Mouse (Mus musculus): ENCODE results near the gene Olfr558. TPM values are rescaled to one million over a fixed set of nuclear protein-coding genes. Genes with fewer than 3 reads are reported as not detected.

The Olfr558 gene
- total RNA-seq (2017): not detected in 2 replicates

DNA sequence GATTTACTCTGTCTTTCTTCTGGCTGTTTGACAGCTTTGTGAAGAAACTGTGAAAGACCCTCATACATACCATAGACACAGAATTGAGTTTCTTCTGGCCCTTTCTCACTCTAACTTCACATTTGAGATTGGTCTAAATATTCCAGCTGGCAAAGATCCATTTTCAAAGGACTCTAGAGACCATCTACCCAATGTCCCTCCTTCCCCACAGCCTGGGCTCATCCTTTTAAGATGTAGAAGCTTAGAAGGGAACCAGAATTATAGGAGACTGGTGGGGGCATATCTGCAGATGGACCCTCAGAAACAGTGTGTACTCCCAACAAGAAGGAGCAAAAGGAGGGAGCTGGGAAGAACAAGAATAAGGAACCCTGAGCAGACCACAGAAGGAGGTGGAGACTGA lies at the start of gene Olfr558:
Olfr558 (plus strand) TSS at position 301 of the 400 bp plus-strand sequence.
- no peak for ATAC-seq (ENCODE audit: extremely low read depth, insufficient number of reproducible peaks, low FRiP score, poor library complexity, severe bottlenecking)

DNA sequence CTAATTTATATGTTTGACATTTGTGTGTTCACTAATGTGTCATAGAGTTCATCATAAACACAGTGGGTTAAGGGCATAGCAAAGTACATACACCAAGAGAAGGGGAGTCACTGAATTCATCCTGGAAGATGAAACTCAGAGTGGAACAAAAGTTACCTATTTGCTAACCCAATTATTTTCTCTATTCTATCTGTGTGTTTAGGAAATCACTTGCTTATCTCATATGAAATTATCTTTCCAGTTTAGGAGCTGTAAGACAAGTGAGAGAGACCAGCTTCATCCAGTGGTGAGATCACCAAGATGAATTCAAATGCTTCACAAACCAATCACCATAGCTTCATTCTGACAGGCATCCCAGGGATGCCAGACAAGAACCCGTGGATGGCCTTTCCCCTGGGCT lies 43.5 kb upstream of the Olfr558 start, which contains the start of gene Olfr555:
Olfr555 (plus strand) TSS at position 301 of the 400 bp plus-strand sequence.
- no peak for ATAC-seq (ENCODE audit: extremely low read depth, insufficient number of reproducible peaks, low FRiP score, poor library complexity, severe bottlenecking)

DNA sequence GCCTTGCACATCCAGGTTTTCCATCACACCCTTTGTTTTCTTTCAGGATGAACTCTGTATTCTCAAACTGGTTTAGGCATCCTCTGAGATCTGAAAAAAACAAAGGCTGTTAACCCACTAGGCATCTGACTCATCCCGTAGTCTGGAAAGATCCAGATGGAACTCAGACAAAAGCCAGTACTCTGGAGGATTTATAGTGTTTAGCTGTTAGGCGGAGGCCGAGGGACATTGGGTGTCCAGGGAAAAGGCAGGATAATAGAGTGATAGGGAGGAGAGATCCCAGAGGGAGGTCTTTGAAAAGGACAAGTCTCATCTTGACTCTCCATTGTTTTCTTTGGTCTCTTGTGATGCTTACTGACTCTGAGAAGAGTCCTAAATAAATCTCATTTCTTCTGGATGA lies 37.4 kb upstream of the Olfr558 start, which contains the start of gene Olfr556:
Olfr556 (plus strand) TSS at position 301 of the 400 bp plus-strand sequence.
- ATAC-seq (ENCODE audit: extremely low read depth, insufficient number of reproducible peaks, low FRiP score, poor library complexity, severe bottlenecking): no peak

DNA sequence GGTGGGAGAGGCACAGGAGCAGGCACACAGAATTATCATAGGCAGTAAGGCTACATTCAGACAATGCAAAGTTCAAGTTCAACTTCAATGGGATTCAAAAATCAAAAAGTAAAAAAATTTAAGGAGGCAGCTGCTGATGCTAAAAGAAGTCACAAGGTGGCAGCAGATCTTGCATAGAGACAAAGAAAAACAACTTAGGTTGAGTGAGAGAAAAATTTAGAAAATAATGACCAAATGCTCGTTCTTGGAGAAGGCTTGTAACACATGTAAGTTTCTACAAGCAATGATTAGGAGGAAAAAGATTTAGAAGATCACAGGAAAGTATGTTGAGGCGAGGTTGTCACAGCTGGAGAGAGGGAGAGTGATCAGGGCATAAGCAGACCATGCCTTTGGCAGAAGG lies 36.6 kb upstream of the Olfr558 start:
- ATAC-seq (ENCODE audit: extremely low read depth, insufficient number of reproducible peaks, low FRiP score, poor library complexity, severe bottlenecking): no peak

DNA sequence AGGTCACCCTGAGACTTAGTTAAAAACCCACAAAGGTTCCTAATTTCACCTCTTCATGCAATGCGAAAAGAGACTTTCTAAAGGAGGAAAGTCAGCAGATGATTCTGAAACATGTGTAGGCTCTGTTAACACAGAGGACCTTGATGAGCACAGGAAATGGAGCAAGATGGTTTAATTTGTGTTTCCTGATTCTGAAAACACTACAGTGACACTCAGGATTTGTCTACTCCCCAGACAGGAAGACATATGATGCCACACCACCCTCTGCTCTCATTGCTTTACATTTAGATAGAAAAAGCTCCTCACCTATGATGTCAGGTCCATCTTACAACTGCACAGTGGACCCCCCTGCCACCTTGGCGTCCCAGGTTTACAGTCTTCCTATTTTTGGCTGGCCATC lies 25.8 kb upstream of the Olfr558 start:
- ATAC-seq (ENCODE audit: extremely low read depth, insufficient number of reproducible peaks, low FRiP score, poor library complexity, severe bottlenecking): no peak

DNA sequence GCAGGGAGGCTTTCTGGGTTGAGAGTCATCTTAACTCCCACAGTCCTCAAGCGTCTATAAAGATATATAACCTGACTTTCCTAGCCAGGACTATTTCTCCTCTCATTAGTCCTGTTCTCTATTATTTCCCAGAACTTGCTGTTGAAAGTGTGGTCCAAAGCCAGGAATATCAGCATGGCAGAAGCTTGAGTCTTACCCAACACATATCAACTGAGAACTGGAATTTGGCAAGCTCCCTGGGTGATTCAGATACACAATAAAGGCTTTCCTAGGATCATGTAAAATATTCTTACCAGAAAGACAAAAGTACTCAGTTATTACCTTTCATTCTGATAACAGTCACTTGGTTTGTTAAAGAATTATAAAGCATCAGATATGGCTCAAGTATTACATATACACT lies 20.1 kb upstream of the Olfr558 start:
- no peak for ATAC-seq (ENCODE audit: extremely low read depth, insufficient number of reproducible peaks, low FRiP score, poor library complexity, severe bottlenecking)

DNA sequence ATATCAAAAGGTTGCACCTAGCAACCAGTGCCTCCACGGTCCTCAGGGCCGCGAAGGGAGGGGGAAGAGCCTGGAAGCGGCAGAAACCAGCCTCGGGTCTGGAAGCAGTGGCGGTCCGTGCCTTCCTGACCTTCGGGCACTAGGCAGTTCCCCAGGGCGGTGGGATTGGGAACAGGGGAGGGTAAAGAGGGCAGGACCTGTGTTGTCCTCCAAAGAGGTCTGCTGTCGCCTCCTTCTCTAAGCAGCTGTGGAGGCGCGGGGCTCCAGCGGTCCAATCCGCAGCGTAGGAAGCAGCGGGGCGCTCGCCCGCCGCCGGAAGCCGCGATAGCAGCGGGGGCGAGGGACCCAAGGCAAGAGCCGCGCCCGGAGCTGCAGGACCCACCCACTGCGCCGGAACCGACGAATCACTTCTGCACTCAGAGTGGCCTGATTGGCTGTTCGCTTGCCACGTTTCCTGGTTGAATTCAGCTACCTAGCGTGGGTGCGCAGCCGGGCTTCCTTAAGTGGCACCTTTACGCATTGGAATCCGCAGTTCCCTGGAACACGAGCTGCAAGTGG lies 15.0 kb upstream of the Olfr558 start, which contains the start of gene Trim68:
Trim68 (minus strand) TSS at position 384 of the 558 bp plus-strand sequence.
- peak; percentile 98 for ATAC-seq (ENCODE audit: extremely low read depth, insufficient number of reproducible peaks, low FRiP score, poor library complexity, severe bottlenecking)

DNA sequence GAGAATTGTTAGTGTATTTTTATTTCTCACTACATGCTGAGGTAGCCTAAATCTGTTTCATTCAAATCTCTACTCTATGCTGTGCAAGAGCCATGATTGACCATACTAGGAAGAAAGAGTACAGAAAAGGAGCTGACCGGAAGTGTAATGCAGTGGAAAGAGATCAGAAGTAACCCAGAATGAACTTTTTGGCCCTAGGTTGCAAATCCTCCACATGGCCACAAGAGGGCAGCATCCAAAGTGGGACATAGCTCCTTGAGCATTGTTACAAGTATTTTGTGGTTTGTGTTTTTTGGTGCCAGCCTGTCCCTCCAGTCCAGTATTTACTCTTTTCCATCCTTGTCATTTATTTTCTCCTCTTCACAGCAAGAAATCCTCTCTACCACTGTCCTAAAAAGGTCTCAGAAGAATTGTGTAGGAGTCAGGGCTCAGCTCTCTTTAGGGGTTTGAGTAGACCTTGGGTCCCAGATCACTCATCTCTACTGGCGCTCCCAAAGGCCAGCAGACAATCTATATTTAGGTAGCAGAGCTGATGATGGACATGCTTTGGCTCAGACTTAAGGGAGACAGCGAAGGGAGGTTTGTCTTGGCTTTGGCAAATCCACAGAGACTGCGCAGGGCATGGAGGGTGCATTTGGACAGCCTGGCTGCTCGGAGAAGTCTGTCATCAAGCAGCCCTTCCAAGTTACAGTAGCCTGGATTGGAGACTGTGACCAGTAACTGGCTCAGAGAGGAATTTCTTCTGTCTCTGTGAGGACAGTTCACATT lies 6.5 kb upstream of the Olfr558 start, which contains the start of gene Olfr557:
Olfr557 (plus strand) TSS at position 553 of the 768 bp plus-strand sequence.
- ATAC-seq (ENCODE audit: extremely low read depth, insufficient number of reproducible peaks, low FRiP score, poor library complexity, severe bottlenecking): peak; percentile 55; the same call in 1 of the 2 replicates

DNA sequence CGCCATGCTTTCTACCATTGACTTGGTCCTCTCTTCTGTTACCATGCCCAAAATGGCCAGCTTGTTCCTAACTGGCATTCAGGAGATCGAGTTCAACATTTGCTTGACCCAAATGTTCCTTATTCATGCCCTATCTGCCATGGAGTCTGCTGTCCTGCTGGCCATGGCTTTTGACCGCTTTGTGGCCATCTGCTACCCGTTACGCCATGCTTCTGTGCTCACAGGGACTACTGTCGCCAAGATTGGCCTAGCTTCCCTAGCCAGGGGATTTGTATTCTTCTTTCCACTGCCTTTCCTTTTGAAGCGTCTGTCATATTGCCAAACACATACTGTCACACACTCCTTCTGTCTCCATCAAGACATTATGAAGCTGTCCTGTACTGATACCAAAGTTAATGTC lies 3.6 kb upstream of the Olfr558 start:
- no peak for ATAC-seq (ENCODE audit: extremely low read depth, insufficient number of reproducible peaks, low FRiP score, poor library complexity, severe bottlenecking)

DNA sequence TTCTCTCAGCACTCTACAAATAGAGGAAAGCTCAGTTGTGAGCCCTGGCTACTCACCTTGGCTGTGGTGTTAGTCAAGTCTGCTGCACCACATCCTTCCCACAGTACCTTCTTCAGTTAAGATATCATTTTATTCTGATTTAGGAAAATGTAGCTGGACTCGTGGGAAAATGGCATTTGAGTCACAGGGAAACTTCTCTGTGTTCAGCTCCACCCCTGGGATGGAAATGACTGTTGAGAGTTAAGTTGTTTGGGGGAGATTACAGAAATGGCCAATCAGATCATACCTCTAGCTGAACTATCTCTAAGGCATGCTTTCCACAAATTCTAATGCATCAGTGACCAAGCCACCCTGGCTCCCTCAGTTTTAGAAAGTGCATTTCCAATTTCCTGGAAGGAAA lies 17.0 kb downstream of the Olfr558 start, which contains the start of gene Olfr33:
Olfr33 (minus strand) TSS at position 101 of the 400 bp plus-strand sequence.
- no peak for ATAC-seq (ENCODE audit: extremely low read depth, insufficient number of reproducible peaks, low FRiP score, poor library complexity, severe bottlenecking)

DNA sequence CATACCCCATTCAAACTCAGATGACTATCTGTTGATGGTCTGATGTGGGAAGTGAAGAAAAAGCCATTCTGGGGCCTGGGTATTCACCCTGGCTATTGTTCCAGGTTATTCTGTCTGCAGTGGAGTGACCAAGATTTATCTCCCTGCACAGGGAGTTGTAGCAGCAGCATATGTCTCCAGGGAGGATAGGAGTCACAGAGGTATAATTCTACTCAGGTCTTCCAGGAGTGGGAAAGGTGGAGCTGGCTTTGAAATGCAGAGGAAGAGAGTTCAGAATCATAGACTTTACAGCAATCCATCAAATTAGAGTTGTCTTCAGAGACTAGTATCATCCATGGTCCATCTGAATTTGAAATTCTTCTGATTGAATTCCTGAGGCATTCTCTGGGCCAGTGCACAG lies 25.4 kb downstream of the Olfr558 start, which contains the start of gene Olfr559:
Olfr559 (minus strand) TSS at position 101 of the 400 bp plus-strand sequence.
- no peak for ATAC-seq (ENCODE audit: extremely low read depth, insufficient number of reproducible peaks, low FRiP score, poor library complexity, severe bottlenecking)

DNA sequence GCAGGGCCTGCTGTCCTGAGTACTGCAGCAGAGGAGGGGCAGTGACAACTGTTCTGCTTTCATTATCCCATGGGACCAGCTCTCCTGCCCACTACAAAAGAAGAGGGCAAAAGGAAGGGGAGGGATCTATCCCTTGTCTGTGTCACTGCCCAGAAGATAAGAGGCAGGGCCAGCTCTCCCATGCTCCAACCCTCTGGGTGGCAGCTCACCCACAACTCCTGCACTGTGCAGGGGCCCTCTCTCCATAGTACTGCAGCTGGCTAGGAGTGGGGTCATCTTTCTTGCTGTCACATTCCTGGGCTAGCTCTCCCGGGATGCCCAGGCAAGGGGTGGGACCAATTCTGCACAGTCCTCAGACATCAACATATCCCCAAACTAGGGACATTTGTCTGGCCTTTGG lies 31.8 kb downstream of the Olfr558 start:
- ATAC-seq (ENCODE audit: extremely low read depth, insufficient number of reproducible peaks, low FRiP score, poor library complexity, severe bottlenecking): no peak

DNA sequence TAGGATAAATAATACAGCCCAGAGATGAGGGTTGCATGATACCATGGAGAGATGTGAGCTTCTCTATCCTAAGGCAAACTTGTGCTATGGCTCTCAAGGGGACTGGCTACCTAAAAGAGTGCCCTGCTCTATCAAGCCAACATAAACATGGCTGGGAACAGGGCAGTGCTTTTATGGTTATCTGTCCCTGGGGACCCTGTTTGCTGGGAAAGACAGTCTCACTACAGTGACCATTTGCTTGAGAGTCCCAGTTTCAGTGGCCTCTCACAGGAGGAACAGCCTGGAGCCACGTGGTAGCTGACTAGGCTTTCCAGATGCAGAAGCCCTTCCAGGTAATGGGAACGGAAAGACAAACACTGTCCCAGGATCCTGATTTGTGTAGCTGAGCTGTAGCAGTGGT lies 35.7 kb downstream of the Olfr558 start:
- ATAC-seq (ENCODE audit: extremely low read depth, insufficient number of reproducible peaks, low FRiP score, poor library complexity, severe bottlenecking): no peak

DNA sequence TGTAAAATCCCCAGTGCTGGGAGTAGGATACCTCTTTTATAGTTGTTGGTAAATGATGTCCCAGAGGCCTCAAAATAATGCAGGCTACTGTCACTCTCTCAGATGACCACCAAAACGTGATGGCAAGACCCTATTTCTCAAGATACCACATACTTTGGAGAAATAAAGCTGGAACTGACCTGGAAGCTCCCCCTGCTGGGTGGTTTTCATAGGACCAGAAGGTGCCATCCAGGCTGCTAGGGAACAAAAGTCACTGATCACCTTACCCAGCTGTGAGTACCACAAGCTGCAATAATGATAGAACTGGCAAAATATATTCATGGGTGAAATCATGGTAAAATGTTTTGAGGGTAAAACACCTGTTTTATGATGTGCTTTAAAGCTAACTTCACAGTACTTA lies 50.1 kb downstream of the Olfr558 start:
- ATAC-seq (ENCODE audit: extremely low read depth, insufficient number of reproducible peaks, low FRiP score, poor library complexity, severe bottlenecking): no peak

DNA sequence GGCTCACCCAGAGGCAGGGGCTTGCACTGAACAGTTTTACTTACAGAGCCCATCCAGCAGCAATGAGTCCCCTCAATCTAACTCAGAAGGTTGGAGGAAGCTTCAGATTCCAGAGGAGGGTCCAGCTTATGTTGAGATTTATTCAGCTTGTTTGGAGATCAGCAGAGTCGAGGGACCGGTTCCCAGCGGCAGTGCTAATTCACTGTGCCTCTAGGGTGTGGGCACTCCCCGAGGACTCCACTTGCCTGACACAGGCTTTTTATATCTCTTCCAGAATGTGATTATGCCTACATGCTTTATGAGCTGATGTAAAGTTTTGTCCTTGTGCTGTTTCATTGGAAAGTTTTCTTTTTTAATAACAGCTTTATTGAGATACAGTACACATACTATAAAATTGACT lies 57.3 kb downstream of the Olfr558 start, which contains the start of the genes Olfr560 and Olfr78:
Olfr560 (minus strand) TSS at position 101 of the 400 bp plus-strand sequence.
Olfr78 (minus strand) TSS at position 206 of the 400 bp plus-strand sequence.
- ATAC-seq (ENCODE audit: extremely low read depth, insufficient number of reproducible peaks, low FRiP score, poor library complexity, severe bottlenecking): no peak

Other genes with a start within 250 kb of the Olfr558 start
- not detected in 2 replicates for gene Olfr543, start 220.5 kb upstream of the Olfr558 start, total RNA-seq (2017)
- gene Olfr544, start 213.9 kb upstream of the Olfr558 start, total RNA-seq (2017): not detected in 2 replicates
- not detected in 2 replicates for gene Olfr545, start 202.6 kb upstream of the Olfr558 start, total RNA-seq (2017)
- not detected in 2 replicates for gene Olfr547, start 167.5 kb upstream of the Olfr558 start, total RNA-seq (2017)
- gene Olfr548-ps1, start 161.3 kb upstream of the Olfr558 start, total RNA-seq (2017): not detected in 2 replicates
- not detected in 2 replicates for gene Olfr549, start 152.3 kb upstream of the Olfr558 start, total RNA-seq (2017)
- gene Trim21, start 136.7 kb upstream of the Olfr558 start, total RNA-seq (2017): 48.9 and 65.3 TPM in 2 replicates
- gene Olfr550, start 130.8 kb upstream of the Olfr558 start, total RNA-seq (2017): 0.12 TPM in 1 of 2 replicates, not detected in the other
- not detected in 2 replicates for gene Olfr551, start 110.3 kb upstream of the Olfr558 start, total RNA-seq (2017)
- not detected in 2 replicates for gene Olfr552, start 104.4 kb upstream of the Olfr558 start, total RNA-seq (2017)
- gene Olfr553, start 84.0 kb upstream of the Olfr558 start, total RNA-seq (2017): not detected in 2 replicates
- gene Olfr554, start 63.8 kb upstream of the Olfr558 start, total RNA-seq (2017): 0.47 TPM in 1 of 2 replicates, not detected in the other
- not detected in 2 replicates for gene Olfr555, start 43.4 kb upstream of the Olfr558 start, total RNA-seq (2017)
- gene Olfr556, start 37.3 kb upstream of the Olfr558 start, total RNA-seq (2017): not detected in 2 replicates
- gene Trim68, start 14.9 kb upstream of the Olfr558 start, total RNA-seq (2017): 10.6 and 12.5 TPM in 2 replicates
- not detected in 2 replicates for gene Olfr557, start 6.3 kb upstream of the Olfr558 start, total RNA-seq (2017)
- gene Olfr33, start 16.9 kb downstream of the Olfr558 start, total RNA-seq (2017): not detected in 2 replicates
- not detected in 2 replicates for gene Olfr559, start 25.3 kb downstream of the Olfr558 start, total RNA-seq (2017)
- 0.37 TPM in 1 of 2 replicates, not detected in the other for gene Olfr560, start 57.2 kb downstream of the Olfr558 start, total RNA-seq (2017)
- gene Olfr78, start 57.3 kb downstream of the Olfr558 start, total RNA-seq (2017): 0.12 TPM in 1 of 2 replicates, not detected in the other
- not detected in 2 replicates for gene Olfr561, start 69.0 kb downstream of the Olfr558 start, total RNA-seq (2017)
- gene Olfr564, start 101.3 kb downstream of the Olfr558 start, total RNA-seq (2017): not detected in 2 replicates
- gene Olfr566, start 156.6 kb downstream of the Olfr558 start, total RNA-seq (2017): not detected in 2 replicates
- not detected in 2 replicates for gene Olfr568, start 174.9 kb downstream of the Olfr558 start, total RNA-seq (2017)
- not detected in 2 replicates for gene Olfr569, start 188.7 kb downstream of the Olfr558 start, total RNA-seq (2017)
- gene Olfr570, start 192.4 kb downstream of the Olfr558 start, total RNA-seq (2017): not detected in 2 replicates
- gene Olfr571, start 215.3 kb downstream of the Olfr558 start, total RNA-seq (2017): not detected in 2 replicates
- not detected in 2 replicates for gene Olfr572, start 222.2 kb downstream of the Olfr558 start, total RNA-seq (2017)
- not detected in 2 replicates for gene Olfr573-ps1, start 240.4 kb downstream of the Olfr558 start, total RNA-seq (2017)
- gene Olfr574, start 246.3 kb downstream of the Olfr558 start, total RNA-seq (2017): not detected in 2 replicates